Mouse (Mus musculus): ENCODE data around the gene Iqsec1.

DNA sequence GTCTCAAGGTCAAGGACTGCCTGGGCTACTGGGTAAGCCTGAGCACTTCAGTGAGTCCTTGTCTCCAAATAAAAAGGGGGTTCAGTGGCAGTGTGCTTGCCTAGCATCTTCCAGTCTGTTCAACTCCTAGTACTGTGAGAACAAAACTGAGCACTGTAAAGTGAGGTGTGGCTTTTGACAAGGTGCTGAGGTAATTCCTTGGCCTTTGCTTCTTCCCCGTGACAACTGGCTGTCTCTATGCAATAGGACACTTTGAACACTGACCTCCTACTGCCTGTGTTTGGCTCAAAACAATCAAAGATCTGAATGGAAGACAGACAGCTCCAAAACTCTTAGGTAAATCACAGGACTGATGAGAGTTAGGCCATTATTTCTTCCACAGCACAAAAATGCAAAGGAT is 246.0 kb downstream of the Iqsec1 start:
- TF ChIP-seq CTCF (IDR thresholded peaks at IDR 0.05; ENCODE audit: low read depth, low read length) (no peak), GATA1 (IDR thresholded peaks at IDR 0.05; ENCODE audit: borderline replicate concordance, low read length) (no peak), POLR2AphosphoS5 (IDR thresholded peaks at IDR 0.05; ENCODE audit: insufficient replicate concordance, low read depth, low read length) (no peak)
